Mouse (Mus musculus): ENCODE results near the gene Scube2.

DNA sequence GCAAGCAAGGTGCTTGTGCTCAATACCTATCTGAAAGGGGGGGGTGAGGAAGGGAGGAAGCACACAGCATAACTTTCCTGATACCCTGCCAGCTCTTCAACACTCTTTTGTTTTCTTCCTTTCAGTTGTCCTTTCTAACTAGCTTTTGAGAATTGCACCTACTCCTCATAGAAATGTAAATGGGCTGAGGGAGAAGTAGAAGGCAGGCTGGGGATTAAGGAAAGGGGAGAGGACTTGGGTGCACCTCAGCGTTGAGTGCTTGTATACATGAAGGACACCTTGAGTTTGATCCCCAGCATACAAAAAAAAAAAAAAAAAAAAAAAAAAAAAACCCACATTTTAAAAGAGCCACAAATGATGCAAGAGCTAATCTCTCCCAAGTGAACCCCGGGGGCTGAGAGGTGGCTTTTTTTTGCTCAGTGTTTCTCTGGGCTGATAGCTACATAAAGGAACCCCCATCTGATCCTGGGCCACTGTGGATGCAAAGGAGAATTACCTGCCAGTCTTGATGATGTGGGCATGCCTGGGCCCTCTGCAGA, 16.2 kb upstream of the Scube2 start:
- TF ChIP-seq CTCF (IDR thresholded peaks at IDR 0.05; ENCODE audit: low read depth, low read length), result no peak
- TF ChIP-seq POLR2A (IDR thresholded peaks at IDR 0.05; ENCODE audit: insufficient read depth, low read length), result no peak

Measured in ES-Bruce4 (cell line).